Mouse (Mus musculus): ENCODE results near the gene Odf2. TPM values are rescaled to one million over a fixed set of nuclear protein-coding genes. Genes with fewer than 3 reads are reported as not detected.
A peak's percentile ranks its signal among the peaks of the same experiment; 100 is the strongest.

The Odf2 gene
- total and polyA plus RNA-seq, 3 experiments: 49.3 to 82.8 TPM; not detected in 1

GRCm38 (mm10) chr2:29934906-29935599, 46.0 kb downstream of the Odf2 start, which contains the start of gene Gle1 (continued):
- no peak for TF ChIP-seq TAL1 (IDR thresholded peaks at IDR 0.05; ENCODE audit: low read length)
- TF ChIP-seq MAFK (IDR thresholded peaks at IDR 0.05; ENCODE audit: borderline replicate concordance, low read depth, low read length): no peak
- TF ChIP-seq HCFC1 (IDR thresholded peaks at IDR 0.05; ENCODE audit: low read depth, low read length): peak; percentile 98

GRCm38 (mm10) chr2:29940073-29940472, 51.1 kb downstream of the Odf2 start:
- Histone ChIP-seq H3K27me3 (ENCODE audit: control insufficient read depth in 1 of 2, insufficient read depth in 2 of 2, low read length in 2 of 2) (no peaks in the 10 kb centered on the region), H3K36me3 (ENCODE audit: control insufficient read depth in 1 of 2, insufficient read depth in 2 of 2, low read length in 2 of 2) (peaks cover 3 to 5% of the 10 kb centered on the region in 2 experiments), H3K79me2 (ENCODE audit: control insufficient read depth, insufficient read depth, low read length, poor library complexity) (peaks cover 9% of the 10 kb centered on the region), H3K9ac (ENCODE audit: control insufficient read depth, low read depth, low read length, poor library complexity, severe bottlenecking) (no peak overlapping the region), H3K9me3 (replicated peaks; ENCODE audit: insufficient read depth, low read length) (no peaks in the 10 kb centered on the region), H3K4me1 (ENCODE audit: control insufficient read depth in 1 of 2, insufficient read depth in 2 of 2, low read length in 2 of 2) (peaks cover 4 to 5% of the 10 kb centered on the region in 2 experiments; a peak in 3 of 4 replicates), H3K27ac (ENCODE audit: control insufficient read depth, low read depth, low read length) (no peak overlapping the region), H3K4me3 (ENCODE audit: control insufficient read depth in 1 of 2, insufficient read depth in 1 of 2, low read depth in 2 of 2, low read length in 2 of 2) (no peak overlapping the region)
- no peak for DNase-seq (ENCODE audit: low read depth, low spot score)
- TF ChIP-seq KAT2A (conservative IDR thresholded peaks at IDR 0.05; ENCODE audit: low read depth, low read length) (no peak), MAZ (IDR thresholded peaks at IDR 0.05; ENCODE audit: low read depth, low read length) (no peak), SIN3A (IDR thresholded peaks at IDR 0.05; ENCODE audit: low read length) (no peak), MYB (IDR thresholded peaks at IDR 0.05; ENCODE audit: low read depth, low read length) (no peak), POLR2AphosphoS5 (IDR thresholded peaks at IDR 0.05; ENCODE audit: borderline replicate concordance, low read depth, low read length) (no peak), USF2 (IDR thresholded peaks at IDR 0.05; ENCODE audit: borderline replicate concordance in 1 of 2, insufficient read depth in 1 of 2, low read depth in 1 of 2, low read length in 2 of 2) (no peak), ZC3H11A (IDR thresholded peaks at IDR 0.05; ENCODE audit: low read depth, low read length) (no peak), TBP (IDR thresholded peaks at IDR 0.05; ENCODE audit: low read depth, low read length) (no peak), NELFE (IDR thresholded peaks at IDR 0.05; ENCODE audit: low read depth, low read length) (no peak), POLR2AphosphoS2 (IDR thresholded peaks at IDR 0.05; ENCODE audit: low read length) (no peak), RCOR1 (IDR thresholded peaks at IDR 0.05; ENCODE audit: low read depth, low read length) (no peak), HCFC1 (IDR thresholded peaks at IDR 0.05; ENCODE audit: low read depth, low read length) (no peak), MXI1 (IDR thresholded peaks at IDR 0.05; ENCODE audit: low read depth, low read length) (no peak), MYC (IDR thresholded peaks at IDR 0.05; ENCODE audit: low read depth, low read length) (no peak), TCF12 (IDR thresholded peaks at IDR 0.05; ENCODE audit: low read depth, low read length) (no peak), GATA1 (IDR thresholded peaks at IDR 0.05; ENCODE audit: low read depth, low read length) (no peak), ZMIZ1 (IDR thresholded peaks at IDR 0.05; ENCODE audit: low read depth, low read length) (no peak), CHD1 (IDR thresholded peaks at IDR 0.05; ENCODE audit: low read depth, low read length) (no peak), CTCF (IDR thresholded peaks at IDR 0.05 in 2 of 3, conservative IDR thresholded peaks at IDR 0.05 in 1 of 3; ENCODE audit: control insufficient read depth in 1 of 3, insufficient read depth in 1 of 3, low read depth in 2 of 3, low read length in 3 of 3, poor library complexity in 1 of 3, severe bottlenecking in 1 of 3) (no peak), ETS1 (IDR thresholded peaks at IDR 0.05; ENCODE audit: low read depth, low read length) (no peak)
